Mouse (Mus musculus) hindbrain, embryonic 13.5 days (tissue): ENCODE results near the gene Pigf. TPM values are rescaled to one million over a fixed set of nuclear protein-coding genes. Genes with fewer than 3 reads are reported as not detected.

Experiments
- ATAC-seq: fragments of 200-750 bp; cut with Nextera tagmentation; 2 replicates; pipeline ENCODE4 v1.8.0; 2017; ENCODE audit warnings: moderate TSS enrichment; ENCODE audit not compliant: low FRiP score
- H3K27ac ChIP-seq: fragments of 300-500 bp; sonication (generic); 2 replicates; pipeline ENCODE4 v1.5.1; 2015; ENCODE audit warnings: inconsistent platforms, mild to moderate bottlenecking, moderate library complexity
- H3K27me3 ChIP-seq: fragments of 300-500 bp; sonication (generic); 2 replicates; pipeline ENCODE4 v1.6.1; 2015; ENCODE audit warnings: mild to moderate bottlenecking, inconsistent platforms
- H3K36me3 ChIP-seq: fragments of 300-500 bp; sonication (generic); 2 replicates; pipeline ENCODE4 v1.6.1; 2015; ENCODE audit warnings: mild to moderate bottlenecking, inconsistent platforms
- H3K4me1 ChIP-seq: fragments of 300-500 bp; sonication (generic); replicated peaks from 2 replicates; pipeline ENCODE4 v1.6.1; 2015; ENCODE audit warnings: inconsistent platforms
- H3K4me2 ChIP-seq: fragments of 300-500 bp; sonication (generic); 2 replicates; pipeline ENCODE4 v1.6.1; 2015; ENCODE audit warnings: inconsistent platforms, mild to moderate bottlenecking, moderate library complexity
- H3K4me3 ChIP-seq: fragments of 300-500 bp; sonication (generic); 2 replicates; pipeline ENCODE4 v1.5.1; 2015; ENCODE audit warnings: mild to moderate bottlenecking, inconsistent platforms
- H3K9ac ChIP-seq: fragments of 300-500 bp; sonication (generic); 2 replicates; pipeline ENCODE4 v1.6.1; 2015; ENCODE audit warnings: mild to moderate bottlenecking, inconsistent platforms
- H3K9me3 ChIP-seq: fragments of 300-500 bp; sonication (generic); 2 replicates; pipeline ENCODE4 v1.6.1; 2016; ENCODE audit warnings: inconsistent platforms
- WGBS: fragments of 180-500 bp; shearing (Covaris S2); methylation state at CpG from one replicate; pipeline ENCODE4 v1.1.7; 2015; 5-methylcytosine and 5-hydroxymethylcytosine counted together
- polyA plus RNA-seq: library from polyadenylated mRNA; unstranded; fragments of >200 nt; fragmentation: Nextera tagmentation; extraction: Ambion mirVana; gene quantifications from 2 replicates; pipeline ENCODE4 v1.2.1, GENCODE M21; 2015

Pigf gene
- polyA plus RNA-seq, 1 experiment from 2014 or later = 37.0 TPM

GRCm38 (mm10) chr17:87053921-87054320 lies 28.7 kb upstream of the Pigf start:
- Histone ChIP-seq H3K9me3 (no peaks in the 10 kb centered on the region), H3K4me1 (peaks cover 17% of the 10 kb centered on the region), H3K27ac (no peak overlapping the region), H3K4me3 (no peak overlapping the region), H3K4me2 (no peak overlapping the region), H3K9ac (no peak overlapping the region), H3K36me3 (no peaks in the 10 kb centered on the region), H3K27me3 (no peaks in the 10 kb centered on the region)
- whole genome bisulfite sequencing = 82% methylated on average over 5 of the region's 5 CpGs
- no peak for ATAC-seq

GRCm38 (mm10) chr17:87052432-87052831 lies 27.2 kb upstream of the Pigf start:
- Histone ChIP-seq H3K27me3 (no peaks in the 10 kb centered on the region), H3K9me3 (no peaks in the 10 kb centered on the region), H3K9ac (no peak overlapping the region), H3K36me3 (no peaks in the 10 kb centered on the region), H3K4me2 (no peak overlapping the region), H3K4me1 (peaks cover 12% of the 10 kb centered on the region), H3K4me3 (no peak overlapping the region), H3K27ac (no peak overlapping the region)
- WGBS = 83% methylated on average over 1 of the region's 1 CpGs
- no peak for ATAC-seq

- no peak overlapping the region for H3K27ac ChIP-seq
- peaks cover 12% of the 10 kb centered on the region for H3K4me1 ChIP-seq
- no peak overlapping the region for H3K4me3 ChIP-seq
- H3K36me3 ChIP-seq = no peaks in the 10 kb centered on the region
- no peak overlapping the region for H3K4me2 ChIP-seq
- no peaks in the 10 kb centered on the region for H3K9me3 ChIP-seq
- WGBS = 100% methylated on average over 1 of the region's 1 CpGs
- no peak for ATAC-seq
- H3K9ac ChIP-seq = no peak overlapping the region
- H3K27me3 ChIP-seq = no peaks in the 10 kb centered on the region
Observed at GRCm38 (mm10) chr17:87051652-87052051, 26.4 kb upstream of the Pigf start.

- no peak overlapping the region for H3K4me3 ChIP-seq
- H3K27ac ChIP-seq = no peak overlapping the region
- ATAC-seq = no peak
- H3K9me3 ChIP-seq = no peaks in the 10 kb centered on the region
- H3K4me1 ChIP-seq = peaks cover 12% of the 10 kb centered on the region
- 48% methylated on average over 9 of the region's 9 CpGs for WGBS
- no peaks in the 10 kb centered on the region for H3K27me3 ChIP-seq
- H3K9ac ChIP-seq = no peak overlapping the region
- no peak overlapping the region for H3K4me2 ChIP-seq
- H3K36me3 ChIP-seq = no peaks in the 10 kb centered on the region
Observed at GRCm38 (mm10) chr17:87050469-87051175, 25.4 kb upstream of the Pigf start.

- Histone ChIP-seq H3K4me2 (no peak overlapping the region), H3K4me3 (no peak overlapping the region), H3K4me1 (peaks cover 5% of the 10 kb centered on the region), H3K27me3 (no peaks in the 10 kb centered on the region), H3K27ac (no peak overlapping the region), H3K9me3 (no peaks in the 10 kb centered on the region), H3K36me3 (no peaks in the 10 kb centered on the region), H3K9ac (no peak overlapping the region)
- ATAC-seq = no peak
- 68% methylated on average over 5 of the region's 5 CpGs for WGBS
Observed at GRCm38 (mm10) chr17:87049696-87050095, 24.5 kb upstream of the Pigf start.

- ATAC-seq = no peak
- no peaks in the 10 kb centered on the region for H3K9me3 ChIP-seq
- no peak overlapping the region for H3K27ac ChIP-seq
- no peak overlapping the region for H3K4me2 ChIP-seq
- H3K4me1 ChIP-seq = peaks cover 3% of the 10 kb centered on the region; the same call in 1 of the 2 replicates
- H3K27me3 ChIP-seq = no peaks in the 10 kb centered on the region
- no peak overlapping the region for H3K9ac ChIP-seq
- no peak overlapping the region for H3K4me3 ChIP-seq
- no peaks in the 10 kb centered on the region for H3K36me3 ChIP-seq
- 87% methylated on average over 8 of the region's 8 CpGs for WGBS
Observed at GRCm38 (mm10) chr17:87044796-87045195, 19.6 kb upstream of the Pigf start.

GRCm38 (mm10) chr17:87044364-87044763 lies 19.2 kb upstream of the Pigf start:
- no peaks in the 10 kb centered on the region for H3K9me3 ChIP-seq
- 2% methylated on average over 15 of the region's 15 CpGs for WGBS
- H3K36me3 ChIP-seq = no peaks in the 10 kb centered on the region
- H3K9ac ChIP-seq = no peak overlapping the region
- H3K27me3 ChIP-seq = no peaks in the 10 kb centered on the region
- no peak overlapping the region for H3K27ac ChIP-seq
- ATAC-seq = peak; percentile 74
- H3K4me3 ChIP-seq = no peak overlapping the region
- no peak overlapping the region for H3K4me2 ChIP-seq
- H3K4me1 ChIP-seq = no peaks in the 10 kb centered on the region

GRCm38 (mm10) chr17:87041739-87042138 lies 16.5 kb upstream of the Pigf start:
- no peak overlapping the region for H3K9ac ChIP-seq
- H3K27me3 ChIP-seq = no peaks in the 10 kb centered on the region
- no peak for ATAC-seq
- WGBS = 76% methylated on average over 19 of the region's 19 CpGs
- H3K27ac ChIP-seq = no peak overlapping the region
- no peaks in the 10 kb centered on the region for H3K4me1 ChIP-seq
- no peak overlapping the region for H3K4me3 ChIP-seq
- H3K36me3 ChIP-seq = peaks cover 19% of the 10 kb centered on the region
- H3K9me3 ChIP-seq = no peaks in the 10 kb centered on the region
- no peak overlapping the region for H3K4me2 ChIP-seq

GRCm38 (mm10) chr17:87038496-87038895 lies 13.3 kb upstream of the Pigf start:
- Histone ChIP-seq H3K4me2 (no peak overlapping the region), H3K36me3 (peaks cover 35% of the 10 kb centered on the region), H3K9me3 (no peaks in the 10 kb centered on the region), H3K27ac (no peak overlapping the region), H3K4me3 (no peak overlapping the region), H3K4me1 (no peaks in the 10 kb centered on the region), H3K27me3 (no peaks in the 10 kb centered on the region), H3K9ac (no peak overlapping the region)
- 93% methylated on average over 5 of the region's 5 CpGs for WGBS
- no peak for ATAC-seq

- no peaks in the 10 kb centered on the region for H3K9me3 ChIP-seq
- no peak for ATAC-seq
Observed at GRCm38 (mm10) chr17:87036141-87037073, 11.2 kb upstream of the Pigf start.

GRCm38 (mm10) chr17:87024491-87025242 lies 539 bp downstream of the Pigf start:
- peak overlapping the region; percentile 83 for H3K4me3 ChIP-seq
- 1% methylated on average over 55 of the region's 55 CpGs for WGBS
- H3K4me1 ChIP-seq = peaks cover 22% of the 10 kb centered on the region
- H3K9ac ChIP-seq = peak overlapping the region; percentile 85
- no peak; the same call in 1 of the 2 replicates for ATAC-seq
- H3K27me3 ChIP-seq = no peaks in the 10 kb centered on the region
- H3K27ac ChIP-seq = no peak overlapping the region; the same call in 1 of the 2 replicates
- H3K4me2 ChIP-seq = peak overlapping the region; percentile 95
- peaks cover 14% of the 10 kb centered on the region for H3K36me3 ChIP-seq
- no peaks in the 10 kb centered on the region for H3K9me3 ChIP-seq

More at GRCm38 (mm10) chr17:87036141-87037073, 11.2 kb upstream of the Pigf start:
- Histone ChIP-seq H3K4me2 (no peak overlapping the region), H3K27ac (no peak overlapping the region), H3K36me3 (peaks cover 47% of the 10 kb centered on the region), H3K9ac (no peak overlapping the region), H3K4me3 (no peak overlapping the region), H3K4me1 (no peaks in the 10 kb centered on the region), H3K27me3 (no peaks in the 10 kb centered on the region)
- 67% methylated on average over 10 of the region's 10 CpGs for WGBS

- 92% methylated on average over 5 of the region's 5 CpGs for WGBS
- no peak overlapping the region for H3K4me2 ChIP-seq
- H3K4me3 ChIP-seq = no peak overlapping the region
- H3K9ac ChIP-seq = no peak overlapping the region
- H3K4me1 ChIP-seq = peaks cover 10% of the 10 kb centered on the region; the same call in 1 of the 2 replicates
- no peak for ATAC-seq
- H3K27ac ChIP-seq = no peak overlapping the region
- peaks cover 20% of the 10 kb centered on the region for H3K36me3 ChIP-seq
- H3K27me3 ChIP-seq = no peaks in the 10 kb centered on the region
- no peaks in the 10 kb centered on the region for H3K9me3 ChIP-seq
Observed at GRCm38 (mm10) chr17:87019692-87020091, 5.5 kb downstream of the Pigf start.
